Mouse (Mus musculus) neural tube, embryonic 15.5 days (tissue): ENCODE data around the gene Usp45. TPM values are rescaled to one million over a fixed set of nuclear protein-coding genes. Genes with fewer than 3 reads are reported as not detected.

Experiments
- ATAC-seq: fragments of 200-750 bp; cut with Nextera tagmentation; 2 replicates; pipeline ENCODE4 v1.8.0; 2017; ENCODE audit warnings: mild to moderate bottlenecking, moderate TSS enrichment, moderate library complexity; ENCODE audit not compliant: low FRiP score
- H3K27ac ChIP-seq: fragments of 300-500 bp; sonication (generic); replicated peaks from 2 replicates; pipeline ENCODE4 v1.5.1; 2015; ENCODE audit warnings: mild to moderate bottlenecking, inconsistent platforms
- H3K27me3 ChIP-seq: fragments of 300-500 bp; sonication (generic); replicated peaks from 2 replicates; pipeline ENCODE4 v1.6.1; 2015; ENCODE audit warnings: inconsistent platforms
- H3K36me3 ChIP-seq: fragments of 300-500 bp; sonication (generic); 2 replicates; pipeline ENCODE4 v1.6.1; 2015; ENCODE audit warnings: inconsistent platforms
- H3K4me1 ChIP-seq: fragments of 300-500 bp; sonication (generic); 2 replicates; pipeline ENCODE4 v1.6.1; 2015; ENCODE audit warnings: inconsistent platforms
- H3K4me2 ChIP-seq: fragments of 300-500 bp; sonication (generic); 2 replicates; pipeline ENCODE4 v1.6.1; 2015; ENCODE audit warnings: inconsistent platforms, mild to moderate bottlenecking, moderate library complexity
- H3K4me3 ChIP-seq: fragments of 300-500 bp; sonication (generic); replicated peaks from 2 replicates; pipeline ENCODE4 v1.5.1; 2015; ENCODE audit warnings: mild to moderate bottlenecking, inconsistent platforms
- H3K9ac ChIP-seq: fragments of 300-500 bp; sonication (generic); replicated peaks from 2 replicates; pipeline ENCODE4 v1.6.1; 2015; ENCODE audit warnings: mild to moderate bottlenecking, inconsistent platforms
- H3K9me3 ChIP-seq: fragments of 300-500 bp; sonication (generic); replicated peaks from 2 replicates; pipeline ENCODE4 v1.6.1; 2016; ENCODE audit warnings: inconsistent platforms
- WGBS: fragments of 180-500 bp; shearing (Covaris S2); methylation state at CpG from one replicate; pipeline ENCODE4 v1.1.7; 2015; ENCODE audit warnings: mixed read lengths; 5-methylcytosine and 5-hydroxymethylcytosine counted together
- polyA plus RNA-seq: library from polyadenylated mRNA; unstranded; fragments of >200 nt; fragmentation: Nextera tagmentation; extraction: Ambion mirVana; gene quantifications from 2 replicates; pipeline ENCODE4 v1.2.1, GENCODE M21; 2015

Gene Usp45
- polyA plus RNA-seq, 1 experiment from 2014 or later: 6.4 TPM

DNA sequence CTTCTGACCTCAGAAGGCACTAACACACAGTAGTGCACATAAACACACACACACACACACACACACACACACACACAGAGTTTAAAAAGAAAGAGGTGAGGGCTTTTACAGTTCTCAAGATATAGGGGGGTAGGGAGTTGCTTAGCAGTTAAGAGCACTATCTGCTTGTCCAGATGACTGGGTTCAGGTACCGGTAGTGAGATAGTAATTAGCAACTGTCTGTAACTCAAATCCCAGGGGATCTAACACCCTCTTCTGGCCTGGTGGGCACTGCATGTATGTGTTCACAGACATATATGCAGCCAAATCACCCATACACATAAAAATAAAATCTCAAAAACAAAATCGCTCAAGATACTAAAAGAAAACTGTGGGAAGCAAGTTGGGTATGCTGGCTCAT, 34.7 kb downstream of the Usp45 start:
- H3K9ac ChIP-seq: no peak overlapping the region
- no peak overlapping the region for H3K4me2 ChIP-seq
- WGBS: 90% methylated on average over 2 of the region's 2 CpGs
- H3K36me3 ChIP-seq: peaks cover 44% of the 10 kb centered on the region
- H3K27ac ChIP-seq: no peak overlapping the region
- ATAC-seq: no peak
- H3K4me1 ChIP-seq: no peaks in the 10 kb centered on the region
- no peaks in the 10 kb centered on the region for H3K27me3 ChIP-seq
- H3K4me3 ChIP-seq: no peak overlapping the region
- no peaks in the 10 kb centered on the region for H3K9me3 ChIP-seq

DNA sequence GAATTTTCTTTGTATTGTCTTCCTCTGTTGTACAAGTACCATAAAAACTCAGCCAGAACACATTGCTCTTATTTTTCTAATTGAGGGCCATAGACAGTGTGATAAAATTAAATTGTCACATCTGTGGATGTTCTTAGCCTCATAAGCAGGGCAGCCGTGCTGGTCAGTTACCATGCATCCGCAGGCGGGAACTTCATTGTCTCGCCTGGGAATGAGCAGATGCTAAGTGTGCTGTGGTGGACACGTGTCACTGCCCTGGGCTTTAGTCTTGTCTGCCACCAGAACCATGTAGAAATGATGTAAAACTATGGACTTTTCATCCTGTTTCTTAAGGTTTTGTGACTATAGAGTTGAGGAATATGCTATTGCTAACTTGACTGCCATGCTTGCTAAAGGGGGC, 40.2 kb downstream of the Usp45 start:
- Histone ChIP-seq H3K4me3 (no peak overlapping the region), H3K36me3 (peaks cover 30% of the 10 kb centered on the region), H3K9ac (no peak overlapping the region), H3K9me3 (no peaks in the 10 kb centered on the region), H3K4me2 (no peak overlapping the region), H3K4me1 (no peaks in the 10 kb centered on the region), H3K27ac (no peak overlapping the region), H3K27me3 (no peaks in the 10 kb centered on the region)
- WGBS: 37% methylated on average over 5 of the region's 5 CpGs
- ATAC-seq: no peak

DNA sequence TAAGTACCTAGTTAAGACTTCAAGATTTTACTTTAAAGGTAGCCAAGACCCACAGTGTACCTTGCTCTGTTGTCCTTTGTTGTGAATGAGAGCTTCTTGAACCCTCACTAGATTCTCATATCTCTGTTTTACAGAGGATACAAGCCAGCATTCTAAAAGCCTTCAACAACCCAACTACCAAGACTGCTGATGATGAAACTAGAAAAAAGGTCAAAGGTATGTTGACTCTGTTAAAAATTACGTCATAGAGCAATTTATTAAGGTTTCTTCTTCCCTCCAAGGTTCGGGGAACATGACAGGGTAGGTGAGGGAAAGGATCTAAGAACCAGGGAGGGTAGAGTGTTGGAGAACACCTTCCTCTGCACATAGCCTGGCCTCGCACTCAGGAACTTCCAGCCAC, 43.7 kb downstream of the Usp45 start:
- H3K9me3 ChIP-seq: no peaks in the 10 kb centered on the region
- no peaks in the 10 kb centered on the region for H3K27me3 ChIP-seq
- no peak overlapping the region for H3K9ac ChIP-seq
- no peaks in the 10 kb centered on the region for H3K4me1 ChIP-seq
- no peak overlapping the region for H3K27ac ChIP-seq
- 96% methylated on average over 3 of the region's 3 CpGs for WGBS
- no peak overlapping the region for H3K4me2 ChIP-seq
- H3K36me3 ChIP-seq: peaks cover 23% of the 10 kb centered on the region
- ATAC-seq: no peak
- H3K4me3 ChIP-seq: no peak overlapping the region

DNA sequence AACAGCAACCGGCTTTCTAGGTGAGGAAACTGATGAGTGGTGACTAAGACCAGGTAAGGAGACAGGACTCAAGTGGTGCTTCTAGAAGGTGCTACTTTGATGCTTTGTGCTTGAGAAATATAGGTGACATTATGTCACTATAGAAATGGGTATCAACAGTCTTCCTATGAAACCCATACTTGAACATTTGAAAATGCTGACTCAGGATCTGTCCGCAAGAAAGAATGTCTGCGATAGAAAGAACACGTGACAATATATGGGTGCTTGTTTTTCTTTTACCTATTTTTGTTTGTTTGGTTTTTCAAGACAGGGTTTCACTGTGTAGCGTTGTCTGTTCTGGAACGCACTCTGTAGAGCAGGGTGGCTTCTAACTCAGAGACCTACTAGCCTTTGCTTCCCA, 45.7 kb downstream of the Usp45 start:
- peaks cover 32% of the 10 kb centered on the region for H3K36me3 ChIP-seq
- 95% methylated on average over 6 of the region's 6 CpGs for WGBS

DNA sequence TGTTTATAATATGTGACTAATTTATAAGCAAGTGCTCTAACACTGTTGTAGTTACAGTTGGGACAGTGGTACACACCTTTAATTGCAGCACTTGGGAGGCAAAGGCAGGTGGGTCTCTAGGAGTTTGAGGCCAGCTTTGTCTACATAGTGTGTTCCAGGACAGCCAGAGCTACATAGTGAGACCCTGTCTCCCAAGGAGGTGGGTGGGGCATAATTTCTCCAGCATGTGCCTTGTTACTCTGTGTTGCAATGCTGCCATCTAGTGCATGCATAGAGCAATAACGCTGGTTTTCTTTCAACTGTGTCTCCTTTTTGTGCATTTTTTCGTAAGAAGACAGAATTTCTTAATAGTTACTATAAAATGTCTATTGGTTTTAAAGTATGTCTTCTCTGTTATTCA, 47.1 kb downstream of the Usp45 start:
- Histone ChIP-seq H3K4me1 (no peaks in the 10 kb centered on the region), H3K27ac (no peak overlapping the region), H3K9ac (no peak overlapping the region), H3K4me3 (no peak overlapping the region), H3K9me3 (no peaks in the 10 kb centered on the region), H3K27me3 (no peaks in the 10 kb centered on the region), H3K36me3 (peaks cover 38% of the 10 kb centered on the region), H3K4me2 (no peak overlapping the region)
- WGBS: 33% methylated on average over 2 of the region's 2 CpGs
- peak; percentile 86 for ATAC-seq

More for the DNA sequence above, 45.7 kb downstream of the Usp45 start:
- ATAC-seq: no peak
- no peak overlapping the region for H3K27ac ChIP-seq
- no peaks in the 10 kb centered on the region for H3K27me3 ChIP-seq
- H3K9ac ChIP-seq: no peak overlapping the region
- no peaks in the 10 kb centered on the region for H3K4me1 ChIP-seq
- no peak overlapping the region for H3K4me3 ChIP-seq
- H3K9me3 ChIP-seq: no peaks in the 10 kb centered on the region
- H3K4me2 ChIP-seq: no peak overlapping the region

DNA sequence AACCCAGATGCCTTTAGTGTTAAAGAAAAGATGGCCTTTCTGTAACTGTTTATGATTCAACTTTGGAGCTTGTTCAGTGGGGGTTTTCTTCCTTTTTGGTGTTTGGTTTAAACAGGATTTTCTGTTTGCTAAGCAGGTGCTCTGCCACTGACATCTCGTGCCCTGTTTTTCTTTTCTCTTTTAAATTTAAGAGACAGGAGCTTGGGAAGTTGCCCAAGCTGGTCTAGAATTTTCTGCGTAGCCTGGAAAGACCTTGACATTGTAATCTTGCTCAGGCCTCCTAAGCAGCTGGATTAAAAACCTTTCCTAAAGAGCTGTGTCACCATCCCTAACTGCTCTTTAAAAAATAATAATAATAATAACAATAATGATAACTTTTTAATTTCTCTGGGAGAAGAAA, 59.7 kb downstream of the Usp45 start:
- Histone ChIP-seq H3K4me3 (no peak overlapping the region), H3K9ac (no peak overlapping the region), H3K9me3 (no peaks in the 10 kb centered on the region), H3K27me3 (no peaks in the 10 kb centered on the region), H3K27ac (no peak overlapping the region), H3K4me2 (no peak overlapping the region), H3K36me3 (peaks cover 35% of the 10 kb centered on the region), H3K4me1 (no peaks in the 10 kb centered on the region)
- ATAC-seq: no peak
- 54% methylated on average over 2 of the region's 2 CpGs for WGBS

DNA sequence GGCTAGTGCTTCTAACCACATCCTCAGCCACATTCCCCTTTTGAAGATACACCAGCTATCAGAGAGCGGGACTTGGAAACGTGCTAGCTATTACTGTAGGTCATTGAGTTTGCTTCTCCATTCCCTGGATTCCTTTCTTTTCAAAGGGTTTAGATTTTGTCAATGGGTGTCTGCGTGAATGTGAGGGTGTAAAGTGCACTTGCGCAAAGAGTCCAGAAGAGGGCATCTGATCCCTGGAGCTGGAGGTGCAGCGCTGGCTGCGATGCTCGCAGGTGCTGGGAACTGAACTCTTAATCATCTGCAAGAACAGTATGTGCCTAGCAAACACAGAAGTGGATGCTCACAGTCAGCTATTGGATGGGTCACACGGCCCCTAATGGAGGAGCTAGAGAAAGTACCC, 65.9 kb downstream of the Usp45 start:
- Histone ChIP-seq H3K4me3 (no peak overlapping the region), H3K9ac (no peak overlapping the region), H3K36me3 (peaks cover 19% of the 10 kb centered on the region), H3K4me1 (no peaks in the 10 kb centered on the region), H3K27me3 (no peaks in the 10 kb centered on the region), H3K9me3 (no peaks in the 10 kb centered on the region), H3K4me2 (no peak overlapping the region), H3K27ac (no peak overlapping the region)
- 97% methylated on average over 8 of the region's 8 CpGs for WGBS
- no peak for ATAC-seq

DNA sequence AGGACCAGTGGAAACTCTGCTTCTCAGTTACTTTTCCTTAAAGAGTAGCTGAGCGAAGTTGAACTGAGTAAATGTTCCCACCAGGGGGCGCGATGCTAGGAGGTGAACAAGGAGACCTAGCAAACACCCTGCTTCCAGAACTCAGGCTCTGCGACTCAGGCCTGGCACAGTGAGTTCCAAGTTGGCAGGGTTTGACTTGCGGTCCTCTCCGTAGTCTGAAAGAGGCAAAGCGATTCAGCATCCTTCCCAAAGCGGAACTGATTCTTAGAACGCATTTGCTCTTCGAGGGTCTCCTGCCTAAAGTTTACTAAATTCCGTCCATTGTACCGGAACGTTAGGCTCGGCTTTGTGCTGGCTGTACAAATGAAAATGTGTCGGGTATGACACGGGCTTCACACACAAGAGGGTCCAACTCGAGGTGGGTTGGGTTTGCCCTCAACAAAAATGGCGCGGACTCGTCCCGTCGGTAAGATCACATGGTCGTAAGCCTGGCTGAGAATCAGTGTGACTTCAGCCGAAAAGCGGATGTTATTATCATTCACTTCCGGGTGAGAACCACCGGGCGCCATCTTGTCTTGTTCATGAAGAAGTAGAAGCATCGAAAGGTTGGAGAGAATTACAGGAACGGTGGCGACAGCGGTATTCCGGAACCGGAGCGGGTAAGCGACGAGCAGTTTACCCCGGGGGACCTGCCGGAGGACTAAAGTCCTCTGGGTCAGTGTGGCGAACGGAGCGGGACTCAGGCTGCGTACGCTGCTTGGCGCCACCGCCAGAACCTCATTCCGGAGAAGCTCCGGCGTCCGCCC, 80.7 kb downstream of the Usp45 start, which contains the start of gene Pnisr:
Pnisr (plus strand) TSS at position 103 of the 806 bp plus-strand sequence.
- H3K9me3 ChIP-seq: no peaks in the 10 kb centered on the region
- H3K4me1 ChIP-seq: peaks cover 29% of the 10 kb centered on the region
- H3K4me2 ChIP-seq: peak within 1 kb of the TSS; percentile 61
- peak within 1 kb of the TSS; percentile 100 for H3K27ac ChIP-seq
- H3K9ac ChIP-seq: peak within 1 kb of the TSS; percentile 95
- H3K4me3 ChIP-seq: peak within 1 kb of the TSS; percentile 82
- peak; percentile 98 for ATAC-seq
- no peaks in the 10 kb centered on the region for H3K27me3 ChIP-seq
- under 1% methylated on average over 50 of the region's 50 CpGs for WGBS
- H3K36me3 ChIP-seq: no peaks in the 10 kb centered on the region

DNA sequence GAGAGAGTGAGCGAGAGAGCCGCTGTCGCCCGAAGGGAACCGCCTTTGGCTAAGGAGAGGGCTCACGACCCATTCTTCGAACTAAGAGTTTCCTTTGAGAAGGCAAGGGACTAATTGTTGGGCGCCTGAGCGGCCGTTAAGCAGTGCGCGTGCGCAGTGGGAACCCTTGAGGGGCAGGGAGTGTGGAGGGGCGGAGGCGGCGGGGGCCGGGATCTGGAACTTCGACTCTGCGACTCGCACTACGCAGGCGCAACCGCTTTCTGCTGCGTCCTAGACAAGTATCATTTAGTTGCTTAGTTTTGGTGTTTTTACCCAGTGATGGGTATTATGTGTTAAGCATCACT, 81.3 kb downstream of the Usp45 start:
- H3K9ac ChIP-seq: peak overlapping the region; percentile 95
- peak; percentile 91 for ATAC-seq
- peak overlapping the region; percentile 61 for H3K4me2 ChIP-seq
- H3K36me3 ChIP-seq: no peaks in the 10 kb centered on the region
- H3K4me3 ChIP-seq: peak overlapping the region; percentile 82
- peaks cover 29% of the 10 kb centered on the region for H3K4me1 ChIP-seq
- H3K27me3 ChIP-seq: no peaks in the 10 kb centered on the region
- under 1% methylated on average over 24 of the region's 24 CpGs for WGBS
- peak overlapping the region; percentile 100 for H3K27ac ChIP-seq
- no peaks in the 10 kb centered on the region for H3K9me3 ChIP-seq

DNA sequence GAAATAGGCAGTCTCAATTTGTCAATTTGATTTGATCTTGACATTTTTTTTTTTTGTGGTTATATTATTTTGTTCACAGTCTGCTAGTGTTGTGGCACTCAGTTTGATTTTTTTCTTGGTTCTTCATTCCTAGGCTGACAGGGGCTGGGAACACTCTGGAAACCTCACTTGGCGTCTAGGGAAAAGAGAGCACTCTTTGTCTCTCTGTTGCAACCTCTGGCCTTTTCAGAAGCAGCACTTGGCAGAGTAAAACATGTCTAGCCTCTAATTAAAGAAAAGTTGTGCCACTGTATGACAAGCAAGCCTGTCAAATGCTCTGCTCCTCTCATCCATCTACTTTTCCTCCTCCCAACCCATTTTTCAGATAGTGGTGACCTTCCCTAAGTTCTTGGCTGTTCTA, 90.5 kb downstream of the Usp45 start:
- 69% methylated on average over 1 of the region's 1 CpGs for WGBS

DNA sequence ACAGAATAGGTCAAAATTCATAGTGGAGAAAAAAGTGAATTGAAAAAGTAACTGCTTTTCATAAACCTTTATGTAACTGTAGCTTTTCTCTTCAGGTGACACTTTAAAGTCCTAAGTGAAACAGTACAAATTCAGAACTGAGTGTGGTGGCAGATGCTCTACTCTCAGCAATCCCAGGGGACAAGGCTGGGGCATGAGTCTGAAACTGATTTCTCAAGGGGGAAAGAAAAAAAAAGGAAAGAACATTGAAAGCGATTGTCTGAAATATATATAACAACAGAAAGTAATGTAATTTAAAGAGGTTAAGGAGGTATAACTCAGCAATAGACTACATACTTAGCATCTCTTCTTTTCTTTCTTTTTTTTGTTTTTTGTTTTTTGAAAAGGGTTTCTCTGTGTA, 98.3 kb downstream of the Usp45 start:
- H3K9ac ChIP-seq: no peak overlapping the region
- 97% methylated on average over 1 of the region's 1 CpGs for WGBS
- no peak overlapping the region for H3K4me3 ChIP-seq
- no peaks in the 10 kb centered on the region for H3K4me1 ChIP-seq
- H3K36me3 ChIP-seq: peaks cover 57% of the 10 kb centered on the region
- ATAC-seq: no peak
- no peak overlapping the region for H3K27ac ChIP-seq
- no peaks in the 10 kb centered on the region for H3K9me3 ChIP-seq
- no peak overlapping the region for H3K4me2 ChIP-seq
- no peaks in the 10 kb centered on the region for H3K27me3 ChIP-seq

More for the DNA sequence above, 90.5 kb downstream of the Usp45 start:
- ATAC-seq: no peak
- H3K36me3 ChIP-seq: peaks cover 54% of the 10 kb centered on the region
- H3K4me1 ChIP-seq: no peaks in the 10 kb centered on the region
- H3K27me3 ChIP-seq: no peaks in the 10 kb centered on the region
- H3K4me2 ChIP-seq: no peak overlapping the region
- H3K4me3 ChIP-seq: no peak overlapping the region
- H3K27ac ChIP-seq: no peak overlapping the region
- H3K9ac ChIP-seq: no peak overlapping the region
- H3K9me3 ChIP-seq: no peaks in the 10 kb centered on the region

DNA sequence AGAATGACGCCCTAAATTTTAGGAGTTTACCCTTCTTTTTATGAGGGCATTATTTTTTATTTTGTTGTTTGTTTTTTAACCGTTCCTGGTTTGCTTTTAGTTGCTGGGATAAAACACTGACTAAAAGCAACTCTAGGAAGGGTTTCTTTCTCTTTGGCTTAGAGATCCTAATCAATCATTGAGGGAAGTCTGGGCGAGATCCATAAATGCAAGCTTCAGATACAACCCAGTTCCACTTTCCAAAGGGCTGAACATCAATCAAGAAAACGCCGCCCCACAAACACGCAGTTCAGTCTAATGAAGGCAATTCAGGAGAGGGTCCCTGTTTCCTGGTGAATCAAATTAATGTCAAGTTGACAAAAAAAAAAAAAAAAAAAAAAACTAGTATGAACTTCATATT, 111.8 kb downstream of the Usp45 start:
- no peak overlapping the region for H3K27ac ChIP-seq
- no peaks in the 10 kb centered on the region for H3K27me3 ChIP-seq
- peaks cover 15% of the 10 kb centered on the region for H3K36me3 ChIP-seq
- peak overlapping the region; percentile 68 for H3K4me2 ChIP-seq
- peaks cover 11% of the 10 kb centered on the region for H3K4me1 ChIP-seq
- no peak overlapping the region for H3K9ac ChIP-seq
- 12% methylated on average over 6 of the region's 6 CpGs for WGBS
- no peaks in the 10 kb centered on the region for H3K9me3 ChIP-seq
- ATAC-seq: peak; percentile 1; the same call in 1 of the 2 replicates
- peak overlapping the region; percentile 75 for H3K4me3 ChIP-seq
